Mouse (Mus musculus): Measurements from ENCODE around the gene Gm11444.

Gene Gm11444

DNA sequence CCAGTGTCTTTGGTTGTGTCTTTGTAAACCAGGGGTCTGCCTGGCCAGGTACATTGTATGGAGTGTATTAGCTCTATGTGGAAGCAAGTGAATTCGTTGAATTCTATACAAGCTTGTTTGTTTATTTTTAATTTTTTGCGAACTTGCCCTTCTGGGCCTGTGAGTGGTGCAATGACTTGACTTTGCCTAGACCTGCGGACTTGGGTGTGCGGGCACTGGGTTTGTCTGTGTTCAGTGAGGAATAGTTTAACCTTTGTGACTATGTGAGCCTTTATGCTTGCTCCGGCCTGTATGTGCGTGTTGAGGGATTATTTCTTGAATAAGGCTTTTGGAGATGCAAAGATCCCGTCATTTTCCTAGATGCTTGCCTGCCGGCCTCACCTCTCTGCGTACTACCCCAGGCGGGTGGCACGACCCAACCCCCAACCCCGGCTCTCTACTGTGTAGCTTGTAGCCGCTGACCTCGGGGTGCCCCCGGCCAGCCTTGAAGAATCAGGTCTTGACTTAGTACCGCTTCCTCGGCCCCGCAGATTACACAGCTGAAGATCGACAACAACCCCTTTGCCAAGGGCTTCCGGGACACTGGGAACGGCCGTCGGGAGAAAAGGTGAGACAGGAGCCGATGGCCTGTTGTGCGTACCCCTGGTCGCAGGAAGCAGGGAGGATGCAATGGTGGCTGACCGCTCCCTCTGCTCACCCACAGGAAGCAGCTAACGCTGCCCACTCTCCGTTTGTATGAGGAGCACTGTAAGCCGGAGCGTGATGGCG lies 13.4 kb downstream of the Gm11444 start:
- DNase-seq (ENCODE audit: low read depth, low spot score), result no peak

DNA sequence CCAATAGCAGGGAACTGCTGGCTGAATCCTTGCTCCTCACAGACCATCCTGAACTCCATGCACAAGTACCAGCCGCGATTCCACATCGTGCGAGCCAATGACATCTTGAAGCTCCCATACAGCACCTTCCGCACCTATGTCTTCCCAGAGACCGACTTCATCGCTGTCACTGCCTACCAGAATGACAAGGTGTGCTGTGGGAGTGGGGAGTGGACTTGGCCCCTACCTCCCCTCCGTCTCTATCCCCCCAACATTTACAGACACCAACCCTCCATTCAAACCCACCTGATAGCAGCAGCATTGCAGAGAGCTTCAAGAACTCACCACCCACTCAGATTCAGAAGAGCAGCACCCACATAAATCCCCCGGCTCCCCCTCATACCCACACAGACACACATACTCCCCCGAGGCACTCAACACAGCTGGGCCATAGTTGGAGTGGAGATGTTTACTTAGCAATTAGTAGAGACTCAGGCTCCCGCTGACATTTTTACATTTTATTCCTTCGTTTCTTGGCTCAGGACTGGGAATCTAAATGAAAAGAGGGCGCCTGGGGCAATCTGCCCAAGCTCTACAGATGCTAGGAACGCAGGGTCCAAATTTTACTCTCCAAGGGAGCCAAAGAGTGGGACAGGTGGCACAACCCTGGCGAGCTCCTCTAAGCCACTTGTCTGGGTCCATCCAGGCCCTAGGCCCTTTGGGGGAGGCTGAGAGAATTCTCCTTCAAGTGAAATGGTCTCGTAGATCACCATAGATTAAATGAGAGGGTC lies 14.2 kb downstream of the Gm11444 start:
- no peak for DNase-seq (ENCODE audit: low read depth, low spot score)

DNA sequence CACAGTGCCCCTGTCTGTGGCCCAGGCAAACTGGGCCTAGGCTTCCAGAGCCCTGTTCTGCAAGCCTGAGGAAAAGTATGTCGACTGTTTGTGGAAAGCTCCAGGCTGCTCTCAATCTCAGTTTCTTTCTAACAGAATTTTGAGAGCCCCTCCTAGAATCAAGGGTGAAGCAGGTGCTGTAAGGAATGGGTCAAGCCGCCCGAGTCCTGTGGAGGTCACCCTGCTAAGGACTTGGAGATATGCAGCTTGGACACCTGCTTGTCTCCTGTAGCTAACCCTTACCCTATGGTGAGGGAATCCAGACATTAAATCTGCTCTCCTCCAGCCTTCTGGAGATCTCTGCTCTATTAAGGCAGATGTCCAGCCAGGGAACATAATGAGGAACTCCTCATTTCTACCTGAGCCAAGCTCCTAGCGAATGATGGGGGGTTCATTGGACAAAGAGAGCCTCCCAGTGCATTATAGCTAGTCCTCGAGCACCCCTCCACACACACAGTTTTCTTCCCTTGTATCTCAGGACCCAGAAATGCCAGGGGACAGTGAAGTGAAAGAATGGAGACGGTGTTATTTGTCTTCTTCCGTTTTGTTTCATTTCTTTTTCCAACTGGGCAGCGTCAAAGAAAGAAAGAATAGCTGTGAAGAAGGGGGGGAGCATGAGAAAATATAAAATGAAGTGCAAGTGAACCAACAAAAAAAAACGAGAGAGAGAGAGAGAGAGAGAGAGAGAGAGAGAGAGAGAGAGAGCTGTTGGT lies 15.0 kb downstream of the Gm11444 start:
- no peak for DNase-seq (ENCODE audit: low read depth, low spot score)

DNA sequence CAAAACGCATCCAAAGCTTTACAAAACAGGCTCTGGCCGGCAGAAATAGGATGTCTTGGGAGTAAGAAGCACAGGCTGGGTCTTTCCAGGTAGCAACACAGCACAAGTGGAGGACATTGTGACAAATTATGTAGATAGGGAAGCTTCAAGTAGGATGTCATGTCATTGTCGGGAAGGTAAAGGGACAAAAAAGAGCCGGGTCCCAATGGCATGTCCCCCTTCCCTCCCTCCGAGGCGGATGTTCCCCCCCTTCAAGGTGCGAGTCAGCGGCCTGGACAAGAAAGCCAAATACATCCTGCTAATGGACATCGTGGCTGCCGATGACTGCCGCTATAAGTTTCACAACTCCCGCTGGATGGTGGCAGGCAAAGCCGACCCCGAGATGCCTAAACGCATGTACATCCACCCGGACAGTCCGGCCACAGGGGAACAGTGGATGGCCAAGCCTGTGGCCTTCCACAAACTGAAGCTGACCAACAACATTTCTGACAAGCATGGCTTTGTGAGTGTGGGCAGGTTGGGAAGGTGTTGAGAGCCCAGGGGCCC lies 15.7 kb downstream of the Gm11444 start:
- DNase-seq (ENCODE audit: low read depth, low spot score), result no peak

GRCm38 (mm10) chr11:85833761-85834385 lies 16.3 kb downstream of the Gm11444 start:
- no peak for DNase-seq (ENCODE audit: low read depth, low spot score)

DNA sequence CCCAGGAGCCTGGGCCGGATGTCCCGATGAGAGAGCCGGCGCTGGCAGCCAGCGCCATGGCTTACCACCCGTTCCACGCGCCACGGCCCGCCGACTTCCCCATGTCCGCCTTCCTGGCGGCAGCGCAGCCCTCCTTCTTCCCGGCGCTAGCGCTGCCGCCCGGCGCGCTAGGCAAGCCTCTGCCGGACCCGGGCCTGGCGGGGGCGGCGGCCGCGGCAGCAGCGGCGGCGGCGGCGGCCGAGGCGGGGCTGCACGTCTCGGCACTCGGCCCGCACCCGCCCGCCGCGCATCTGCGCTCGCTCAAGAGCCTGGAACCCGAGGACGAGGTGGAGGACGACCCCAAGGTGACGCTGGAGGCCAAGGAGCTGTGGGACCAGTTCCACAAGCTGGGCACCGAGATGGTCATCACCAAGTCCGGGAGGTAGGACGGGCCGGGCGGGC lies 17.0 kb downstream of the Gm11444 start:
- DNase-seq (ENCODE audit: low read depth, low spot score), result no peak

GRCm38 (mm10) chr11:85832231-85832924 lies 17.8 kb downstream of the Gm11444 start, which contains the start of gene Tbx2:
Gene Tbx2 (plus strand): TSS chr11:85832551.
- DNase-seq (ENCODE audit: low read depth, low spot score), result no peak

- no peak for DNase-seq (ENCODE audit: low read depth, low spot score)
Measured at GRCm38 (mm10) chr11:85831656-85832230, 18.4 kb downstream of the Gm11444 start.

DNA sequence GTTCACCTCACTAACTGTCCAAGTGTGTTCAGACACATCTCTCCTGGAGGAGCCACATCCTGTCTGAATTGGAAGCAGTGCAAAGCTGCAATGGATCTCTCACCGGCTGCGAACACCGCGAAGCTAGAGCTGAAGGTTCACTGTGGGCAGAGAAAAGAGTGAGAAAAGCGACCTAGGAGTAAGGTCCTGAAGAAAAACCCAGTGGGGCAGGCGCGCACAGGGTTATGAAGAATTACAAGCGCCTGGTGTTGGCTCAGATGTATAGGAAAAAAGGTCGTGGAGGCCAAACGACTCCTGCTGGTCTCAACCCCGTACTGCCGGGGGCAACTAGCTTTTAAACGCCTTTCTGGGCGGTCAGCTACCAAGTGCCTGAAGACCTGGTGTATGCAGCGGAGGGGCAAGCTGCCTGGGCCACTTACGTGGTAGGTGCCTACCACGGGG lies 19.2 kb downstream of the Gm11444 start:
- DNase-seq (ENCODE audit: low read depth, low spot score), result no peak

GRCm38 (mm10) chr11:85829520-85830440 lies 20.4 kb downstream of the Gm11444 start:
- no peak for DNase-seq (ENCODE audit: low read depth, low spot score)

GRCm38 (mm10) chr11:85828691-85829519 lies 21.2 kb downstream of the Gm11444 start:
- no peak for DNase-seq (ENCODE audit: low read depth, low spot score)

GRCm38 (mm10) chr11:85827342-85827741 lies 22.8 kb downstream of the Gm11444 start:
- no peak for DNase-seq (ENCODE audit: low read depth, low spot score)

DNA sequence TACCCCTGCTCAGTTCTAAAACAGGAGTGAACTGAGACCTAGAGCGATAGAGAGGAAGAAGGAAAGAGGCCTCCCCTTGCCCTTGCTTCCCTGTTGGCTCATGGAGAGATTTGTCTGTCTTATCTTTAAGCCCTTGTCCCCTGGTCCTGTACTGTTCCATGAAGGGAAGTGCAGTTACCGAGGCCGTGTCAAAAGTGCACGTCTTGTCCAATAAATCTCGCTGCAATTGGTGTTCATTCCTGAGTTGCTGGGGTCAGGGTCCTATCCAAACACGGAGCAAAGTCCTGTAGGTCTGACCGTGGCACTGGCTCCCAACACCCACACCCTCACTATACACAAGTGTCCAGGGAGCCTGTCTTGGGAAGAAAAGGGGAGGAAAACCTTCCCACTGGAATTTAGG lies 24.3 kb downstream of the Gm11444 start:
- no peak for DNase-seq (ENCODE audit: low read depth, low spot score)

- DNase-seq (ENCODE audit: low read depth, low spot score), result no peak
Measured at GRCm38 (mm10) chr11:85825031-85825430, 25.1 kb downstream of the Gm11444 start.

- no peak for DNase-seq (ENCODE audit: low read depth, low spot score)
Measured at GRCm38 (mm10) chr11:85823794-85824193, 26.3 kb downstream of the Gm11444 start.

GRCm38 (mm10) chr11:85823181-85823580 lies 27.0 kb downstream of the Gm11444 start:
- no peak for DNase-seq (ENCODE audit: low read depth, low spot score)

DNA sequence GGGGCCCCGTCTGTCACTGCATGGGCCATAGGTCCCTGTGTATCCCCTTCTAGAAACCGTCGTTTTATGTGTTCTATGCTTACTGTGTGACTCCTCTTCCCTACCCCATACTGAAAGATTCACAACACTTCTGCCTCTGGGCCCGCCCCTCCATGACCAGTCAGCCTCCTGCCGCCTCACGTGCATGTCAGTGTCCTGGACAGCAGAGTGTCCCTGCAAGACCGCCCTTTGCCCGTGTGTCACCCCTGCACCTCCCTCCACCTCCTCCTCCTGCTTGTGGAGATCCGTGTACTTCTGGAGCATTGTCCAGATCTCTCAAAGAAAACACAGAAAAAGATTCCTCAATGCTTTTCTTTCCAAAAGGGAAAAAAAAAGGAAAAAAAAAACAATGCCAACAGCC lies 28.5 kb downstream of the Gm11444 start:
- no peak for DNase-seq (ENCODE audit: low read depth, low spot score)

DNA sequence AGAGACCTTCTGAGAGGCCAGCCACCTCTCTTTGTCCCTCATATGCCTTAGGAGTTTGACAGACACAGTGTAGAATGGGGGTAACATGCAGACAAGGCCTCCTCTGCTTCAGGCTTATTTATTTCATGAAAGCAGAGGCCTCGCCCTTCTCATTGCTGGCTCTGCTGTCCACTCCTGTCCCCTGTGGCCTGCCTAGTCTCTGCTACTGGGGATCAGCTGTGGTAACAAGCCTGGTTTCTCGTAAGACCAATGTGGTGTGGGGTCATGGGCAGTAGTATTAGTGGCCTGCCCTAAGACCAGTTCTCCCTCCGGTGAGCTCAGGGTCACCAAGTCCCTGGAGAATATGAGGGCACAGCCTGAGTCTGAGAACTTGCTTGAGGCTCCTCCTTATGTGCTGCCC lies 29.2 kb downstream of the Gm11444 start:
- no peak for DNase-seq (ENCODE audit: low read depth, low spot score)

Measured in embryo, embryonic 11.5 days (tissue).